Comparison of ENCODE assay signal across 27 mouse cellular contexts in genomic region chr14:40703451-40703850, GRCm38 (mm10).
DNase-seq lines count a peak whose midpoint lies in the region; ATAC-seq and TF ChIP-seq lines count a peak whose summit lies in the region.
"Had no signal": no experiment of that assay in that cellular context is flagged by ENCODE, and none has a peak within 500 bp of the region (broad histone marks: within the 10 kb centered on the region; RNA-seq: fewer than 3 reads in every experiment).

No protein-coding gene starts in this region.

- H3K4me1 ChIP-seq in hindbrain, postnatal 0 days (ENCODE audit: insufficient read depth, low read length), result no peaks in the 10 kb centered on the region
- H3K4me1 ChIP-seq in hindbrain, embryonic 16.5 days (ENCODE audit: control insufficient read depth, insufficient read depth, low read depth, low read length), result no peaks in the 10 kb centered on the region
- H3K4me1 ChIP-seq: embryonic facial prominence, embryonic 15.5 days; heart, embryonic 12.5 days; hindbrain, embryonic 12.5 days; limb, embryonic 15.5 days; midbrain, embryonic 10.5 days; neural tube, embryonic 15.5 days had no signal

- 43% methylated on average over 7 of the region's 7 CpGs for WGBS in hindbrain, postnatal 0 days
- 48% methylated on average over 7 of the region's 7 CpGs for WGBS in hindbrain, embryonic 16.5 days

- H3K36me3 ChIP-seq in hindbrain, postnatal 0 days (ENCODE audit: insufficient read depth, low read length), result no peaks in the 10 kb centered on the region
- no peaks in the 10 kb centered on the region for H3K36me3 ChIP-seq in hindbrain, embryonic 16.5 days (ENCODE audit: control insufficient read depth, insufficient read depth, low read length)
- H3K36me3 ChIP-seq: embryonic facial prominence, embryonic 15.5 days; heart, embryonic 12.5 days; hindbrain, embryonic 12.5 days; limb, embryonic 15.5 days; midbrain, embryonic 10.5 days; neural tube, embryonic 15.5 days had no signal

- H3K27me3 ChIP-seq in hindbrain, postnatal 0 days (ENCODE audit: insufficient read depth, low read length), result no peaks in the 10 kb centered on the region
- no peaks in the 10 kb centered on the region for H3K27me3 ChIP-seq in hindbrain, embryonic 16.5 days (replicated peaks; ENCODE audit: control insufficient read depth, insufficient read depth, low read length)
- H3K27me3 ChIP-seq: embryonic facial prominence, embryonic 15.5 days; heart, embryonic 12.5 days; hindbrain, embryonic 12.5 days; limb, embryonic 15.5 days; neural tube, embryonic 15.5 days had no signal

- H3K27ac ChIP-seq in hindbrain, postnatal 0 days, result no peak overlapping the region
- no peak overlapping the region for H3K27ac ChIP-seq in hindbrain, embryonic 16.5 days (ENCODE audit: low read depth, low read length)
- H3K27ac ChIP-seq: embryonic facial prominence, embryonic 15.5 days; hindbrain, embryonic 12.5 days; limb, embryonic 15.5 days; liver, embryonic 14.5 days; macrophage; midbrain, embryonic 10.5 days; neural tube, embryonic 15.5 days; stomach, postnatal 0 days had no signal

- no peak overlapping the region for H3K9ac ChIP-seq in hindbrain, postnatal 0 days (replicated peaks; ENCODE audit: low read length)
- no peak overlapping the region for H3K9ac ChIP-seq in hindbrain, embryonic 16.5 days (ENCODE audit: low read depth, low read length)
- H3K9ac ChIP-seq: embryonic facial prominence, embryonic 15.5 days; heart, embryonic 12.5 days; hindbrain, embryonic 12.5 days; limb, embryonic 15.5 days; liver, embryonic 14.5 days; neural tube, embryonic 15.5 days had no signal

- H3K4me2 ChIP-seq in hindbrain, postnatal 0 days (ENCODE audit: low read depth, low read length), result no peak overlapping the region
- no peak overlapping the region for H3K4me2 ChIP-seq in hindbrain, embryonic 16.5 days (ENCODE audit: low read length)
- H3K4me2 ChIP-seq: embryonic facial prominence, embryonic 15.5 days; heart, embryonic 12.5 days; hindbrain, embryonic 12.5 days; limb, embryonic 15.5 days; neural tube, embryonic 15.5 days had no signal

- no peak overlapping the region for H3K4me3 ChIP-seq in hindbrain, postnatal 0 days (ENCODE audit: low read length)
- no peak overlapping the region for H3K4me3 ChIP-seq in hindbrain, embryonic 16.5 days (ENCODE audit: low read length)
- H3K4me3 ChIP-seq: embryonic facial prominence, embryonic 15.5 days; heart, embryonic 12.5 days; hindbrain, embryonic 12.5 days; limb, embryonic 15.5 days; midbrain, embryonic 10.5 days; neural tube, embryonic 15.5 days had no signal

- no peaks in the 10 kb centered on the region for H3K9me3 ChIP-seq in hindbrain, postnatal 0 days (ENCODE audit: low read length)
- H3K9me3 ChIP-seq in hindbrain, embryonic 16.5 days (ENCODE audit: control insufficient read depth, low read length), result no peaks in the 10 kb centered on the region
- H3K9me3 ChIP-seq: embryonic facial prominence, embryonic 15.5 days; hindbrain, embryonic 12.5 days; limb, embryonic 15.5 days; midbrain, embryonic 10.5 days; neural tube, embryonic 15.5 days had no signal

- ATAC-seq in hindbrain, postnatal 0 days, result 0 out of 2 replicates have a peak, but pooled peaks have one; percentile 12
- ATAC-seq in hindbrain, embryonic 16.5 days, result no peak

- no peak for TF ChIP-seq CTCF in hindbrain, postnatal 0 days (IDR thresholded peaks at IDR 0.05; ENCODE audit: low read depth)

- DNase-seq in embryo, embryonic 11 days, result peak; percentile 2
- DNase-seq in embryo, embryonic 9.5 days (ENCODE audit: extremely low spot score), result no peak
- DNase-seq in hindbrain, postnatal 0 days (ENCODE audit: low spot score), result no peak
- peak; percentile 3 to 20 for DNase-seq in right cerebral cortex, adult 2 months (ENCODE audit: low spot score in 2 of 2)
- DNase-seq in right cerebral cortex, postnatal 14 days, result no peak
- peak; percentile 6 to 20 for DNase-seq in lung, postnatal 4 days
- no peak for DNase-seq in heart, adult 9 months (ENCODE audit: low spot score in 2 of 2)
- DNase-seq: adrenal gland, postnatal 14 days; cerebellum, postnatal 25 days; gastrocnemius, postnatal 14 days; heart, adult 11 months; heart, postnatal 10 days; kidney, adult 8-10 months; kidney, postnatal 10 days; left cerebral cortex, postnatal 4 days; thymus, adult 2 months; thymus, postnatal 4 days had no signal

Comparison
In these comparisons a context has a peak if more than half of its experiments do, and no peak if none do; other contexts are left out.
1. DNase-seq: peak in embryo, embryonic 11 days (single experiment), right cerebral cortex, adult 2 months (2 of 2) and lung, postnatal 4 days (2 of 2); none in embryo, embryonic 9.5 days (single experiment), hindbrain, postnatal 0 days (single experiment), right cerebral cortex, postnatal 14 days (single experiment) and heart, adult 9 months (0 of 2).